Mouse (Mus musculus) left cerebral cortex, postnatal 25 days (tissue): ENCODE data around the gene Krt1. TPM values are rescaled to one million over a fixed set of nuclear protein-coding genes. Genes with fewer than 3 reads are reported as not detected.
A peak's percentile ranks its signal among the peaks of the same experiment; 100 is the strongest.

Experiments used
- DNase-seq, 2 experiments: peaks; one replicate each; pipeline ENCODE4 v3.0.0; 2022; ENCODE audit warnings: low spot score in 2 of 2, mixed read lengths in 1 of 2
- intact Hi-C: fragments of 180-260 bp; cut with DNase I; formaldehyde crosslinking; loops from one replicate; pipeline ENCODE4 v1.15.1; 2025
- microRNA-seq, 2 experiments: library from miRNA; unstranded; fragments of <30 nt; microRNA quantifications; one replicate each; pipeline ENCODE4 v1.2.0; 2022
- total RNA-seq, 2 experiments: library from RNA; stranded (reverse); gene quantifications; 2 replicates each; pipeline ENCODE4 v1.2.3; 2021

Gene Krt1
- total RNA-seq, 2 experiments from 2014 or later = 2.4 to 2.5 TPM

GRCm38 (mm10) chr15:101829441-101829840, 21.2 kb downstream of the Krt1 start:
- no peak for DNase-seq
- intact Hi-C loops = no loop called here

- DNase-seq = no peak
- intact Hi-C loops = no loop called here
Observed at GRCm38 (mm10) chr15:101821786-101822185, 28.8 kb downstream of the Krt1 start.

- intact Hi-C loops = no loop called here
Observed at GRCm38 (mm10) chr15:101817875-101818274, 32.7 kb downstream of the Krt1 start, which contains the start of gene Krt2. Krt2 (minus strand) TSS chr15:101818169.

GRCm38 (mm10) chr15:101803052-101803822, 47.4 kb downstream of the Krt1 start:
- peak; percentile 15 to 92 for DNase-seq
- intact Hi-C loops = loop anchor here (5.0 kb wide), 1 partner anchor 74 kb away; no protein-coding TSS in a partner anchor

More at GRCm38 (mm10) chr15:101817875-101818274, 32.7 kb downstream of the Krt1 start, which contains the start of gene Krt2:
- DNase-seq = no peak

GRCm38 (mm10) chr15:101802296-101802835, 48.2 kb downstream of the Krt1 start, which contains the start of gene Krt73:
Krt73 (minus strand) TSS chr15:101802346.
- peak in 1 of 2 experiments; percentile 4 for DNase-seq
- intact Hi-C loops = loop anchor here (5.0 kb wide), 1 partner anchor 75 kb away; no protein-coding TSS in a partner anchor

Small RNA genes within 50 kb of the gene (microRNA-seq; reads per million reads assigned to microRNA genes)
- 0 reads per million in 2 experiments for gene Gm44356

Other genes with a start within 250 kb of the Krt1 start
- not detected for gene Gm5414, start 222.6 kb downstream of the Krt1 start, total RNA-seq
- not detected for gene Gm5478, start 203.4 kb downstream of the Krt1 start, total RNA-seq
- gene Krt6b, start 170.5 kb downstream of the Krt1 start, total RNA-seq = not detected
- gene Krt6a, start 156.5 kb downstream of the Krt1 start, total RNA-seq = not detected
- gene Krt5, start 137.9 kb downstream of the Krt1 start, total RNA-seq = not detected
- not detected for gene Krt71, start 107.7 kb downstream of the Krt1 start, total RNA-seq
- not detected for gene Krt72, start 64.3 kb downstream of the Krt1 start, total RNA-seq
- 1 to 10 TPM; 1.3 to 2.0 TPM for gene Krt73, start 48.4 kb downstream of the Krt1 start, total RNA-seq
- gene Krt2, start 32.6 kb downstream of the Krt1 start, total RNA-seq = under 1 TPM; 0.16 to 0.23 TPM
- 10 to 100 TPM; 10.1 to 12.6 TPM for gene Krt77, start 18.9 kb upstream of the Krt1 start, total RNA-seq
- not detected for gene Krt76, start 42.1 kb upstream of the Krt1 start, total RNA-seq
- gene Krt4, start 73.9 kb upstream of the Krt1 start, total RNA-seq = not detected
- gene Krt79, start 89.5 kb upstream of the Krt1 start, total RNA-seq = not detected
- gene Krt78, start 103.5 kb upstream of the Krt1 start, total RNA-seq = not detected
- gene Krt8, start 153.7 kb upstream of the Krt1 start, total RNA-seq = under 1 TPM in 1 of 2 experiments, not detected in 1; 0.32 TPM
- gene Krt18, start 177.4 kb upstream of the Krt1 start, total RNA-seq = under 1 TPM in 1 of 2 experiments, not detected in 1; 0.69 TPM
- gene Eif4b, start 223.0 kb upstream of the Krt1 start, total RNA-seq = 100 to 1,000 TPM; 157 to 161 TPM
- 10 to 100 TPM; 11.8 to 19.1 TPM for gene Tns2, start 249.6 kb upstream of the Krt1 start, total RNA-seq